Mouse (Mus musculus): ENCODE results near the gene Elk4.

Gene Elk4

GRCm38 (mm10) chr1:132019876-132020275 lies 12.5 kb downstream of the Elk4 start:
- DNase-seq, result no peak

- DNase-seq, result no peak
Measured at GRCm38 (mm10) chr1:132022107-132022506, 14.7 kb downstream of the Elk4 start.

GRCm38 (mm10) chr1:132026925-132027646 lies 19.7 kb downstream of the Elk4 start:
- no peak for DNase-seq

DNA sequence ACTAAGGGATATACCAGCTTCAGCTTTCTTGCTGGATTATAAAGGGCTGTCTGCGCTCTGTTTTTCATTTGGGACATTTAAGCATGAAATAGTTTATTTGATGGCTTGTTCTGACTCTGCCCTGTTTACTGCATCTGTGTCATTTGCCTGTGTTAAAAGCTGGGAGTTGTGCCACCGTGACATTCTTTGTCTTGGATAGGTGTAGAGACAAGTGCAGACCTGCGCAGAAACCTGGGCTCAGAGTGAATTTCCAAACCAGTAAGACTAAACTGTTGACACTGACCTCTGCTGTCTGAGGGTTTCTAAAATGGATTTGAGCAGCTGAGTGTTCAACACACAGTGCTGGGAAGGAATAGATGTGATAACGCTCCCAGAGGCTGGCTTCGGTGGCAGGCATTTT lies 20.6 kb downstream of the Elk4 start:
- no peak for DNase-seq

DNA sequence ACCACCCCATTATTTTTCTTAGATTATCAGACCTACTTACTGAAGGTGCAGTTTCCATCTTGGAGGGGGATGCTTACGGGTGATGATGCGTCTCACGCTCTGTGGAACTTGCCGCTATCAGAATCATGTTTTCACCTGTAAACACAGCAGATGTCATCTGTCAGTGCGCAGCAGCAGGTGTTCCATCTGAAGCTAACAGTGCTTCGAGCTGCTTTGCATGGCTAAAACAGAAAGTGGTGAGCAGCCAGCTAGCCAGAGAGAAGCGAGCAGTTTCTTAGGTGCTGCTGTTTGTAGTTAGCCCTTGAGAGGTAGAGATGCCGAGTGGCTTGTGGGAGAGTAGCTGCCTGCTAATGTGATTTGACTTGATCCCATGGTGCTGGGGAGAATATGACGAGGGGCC lies 21.0 kb downstream of the Elk4 start:
- DNase-seq, result no peak

DNA sequence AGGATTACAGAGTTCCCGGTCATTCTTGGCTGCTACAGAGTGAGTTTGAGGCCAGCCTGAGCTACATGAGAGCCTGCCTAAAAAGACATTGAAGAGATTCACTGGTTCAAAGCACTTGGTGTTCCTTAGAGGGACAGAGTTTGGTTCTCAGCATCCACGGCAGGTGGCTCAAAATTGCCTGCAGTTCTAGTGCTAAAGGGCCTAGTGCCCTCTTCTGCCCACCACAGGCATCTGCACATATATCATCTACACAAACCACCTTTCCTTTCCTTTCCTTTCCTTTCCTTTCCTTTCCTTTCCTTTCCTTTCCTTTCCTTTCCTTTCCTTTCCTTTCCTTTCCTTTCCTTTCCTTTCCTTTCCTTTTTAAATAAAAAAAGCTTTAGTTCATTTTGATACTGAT lies 23.2 kb downstream of the Elk4 start:
- peak; percentile 46 to 52 for DNase-seq

DNA sequence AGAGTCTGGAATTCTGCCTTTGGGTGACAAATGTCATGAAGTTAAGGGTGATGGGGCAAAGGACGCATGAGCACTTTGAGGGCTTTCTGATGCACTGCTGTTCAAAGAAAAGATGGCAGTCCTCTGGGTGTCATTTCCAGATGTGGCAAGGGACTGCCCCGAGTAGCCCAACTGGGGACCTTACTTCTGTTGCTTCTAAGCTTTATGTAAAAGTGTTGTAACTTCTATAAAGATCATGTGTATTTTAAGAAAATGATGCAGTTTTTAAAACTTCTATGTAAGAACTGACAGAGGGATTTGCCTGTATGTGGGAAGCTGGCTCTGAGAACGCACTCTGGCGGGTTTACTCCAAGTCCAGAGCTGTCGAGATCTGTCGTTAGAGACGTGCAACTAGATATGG lies 24.8 kb downstream of the Elk4 start:
- DNase-seq, result no peak

- no peak for DNase-seq
Measured at GRCm38 (mm10) chr1:132037746-132038145, 30.3 kb downstream of the Elk4 start.

DNA sequence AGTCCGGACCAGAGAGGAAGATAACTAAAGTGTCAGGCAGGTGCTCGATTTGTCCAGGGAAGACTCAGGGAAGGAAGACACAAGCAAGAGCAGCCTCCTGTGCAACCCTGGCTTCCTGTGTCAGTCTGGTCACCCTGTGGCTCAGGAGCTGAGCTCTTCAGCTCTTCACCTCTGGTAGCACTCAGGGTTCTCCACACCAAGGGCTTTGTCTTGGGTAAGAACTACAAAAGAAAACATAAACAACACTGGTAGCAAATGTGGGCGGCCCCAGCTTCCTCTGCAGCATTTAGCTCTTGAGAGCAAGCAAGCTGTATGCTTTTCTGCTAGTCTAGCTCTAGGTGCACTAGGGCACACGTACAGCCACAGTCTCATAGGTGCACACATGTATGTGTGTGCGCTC lies 31.3 kb downstream of the Elk4 start:
- DNase-seq, result no peak

GRCm38 (mm10) chr1:132040201-132040621 lies 32.8 kb downstream of the Elk4 start:
- no peak for DNase-seq

DNA sequence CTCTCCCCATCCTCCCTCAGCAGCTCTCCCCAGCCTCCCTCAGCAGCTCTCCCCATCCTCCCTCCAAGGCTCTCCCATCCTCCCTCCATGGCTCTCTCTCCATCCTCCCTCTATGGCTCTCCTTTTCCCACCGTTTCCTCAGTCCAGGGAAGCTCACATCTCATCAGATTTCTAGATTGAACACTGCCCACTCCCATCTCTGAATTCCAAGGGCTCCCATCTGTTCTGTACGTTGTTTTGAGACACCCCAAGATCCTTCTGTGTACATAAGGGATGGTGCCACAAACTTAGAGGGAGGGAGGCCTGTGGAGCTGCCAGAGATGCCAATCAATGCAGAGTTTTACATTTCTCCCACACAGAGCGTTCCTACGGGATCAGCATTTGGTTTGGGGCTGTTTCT lies 36.4 kb downstream of the Elk4 start:
- no peak for DNase-seq

- peak; percentile 76 to 79 for DNase-seq
Measured at GRCm38 (mm10) chr1:132046143-132046735, 38.8 kb downstream of the Elk4 start.

DNA sequence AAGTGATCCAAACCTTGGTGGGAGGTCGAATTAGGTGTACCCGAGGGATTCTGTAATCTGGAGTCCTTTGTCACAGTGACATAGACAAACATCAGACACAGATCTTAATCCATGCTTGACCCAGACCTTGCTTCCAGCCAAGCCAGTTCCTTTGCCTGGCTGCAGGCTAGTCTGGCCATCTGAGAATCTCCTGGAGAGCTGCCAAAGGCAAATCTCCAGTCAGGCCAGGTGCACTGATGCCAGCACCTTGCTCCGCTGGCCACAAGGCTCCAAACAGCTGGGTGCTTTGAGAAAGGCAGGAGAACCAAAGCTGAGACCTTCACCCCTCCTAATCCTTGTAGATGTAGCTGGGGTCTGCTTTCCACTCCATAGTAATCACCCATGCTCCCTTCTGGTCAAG lies 44.3 kb downstream of the Elk4 start:
- DNase-seq, result no peak

DNA sequence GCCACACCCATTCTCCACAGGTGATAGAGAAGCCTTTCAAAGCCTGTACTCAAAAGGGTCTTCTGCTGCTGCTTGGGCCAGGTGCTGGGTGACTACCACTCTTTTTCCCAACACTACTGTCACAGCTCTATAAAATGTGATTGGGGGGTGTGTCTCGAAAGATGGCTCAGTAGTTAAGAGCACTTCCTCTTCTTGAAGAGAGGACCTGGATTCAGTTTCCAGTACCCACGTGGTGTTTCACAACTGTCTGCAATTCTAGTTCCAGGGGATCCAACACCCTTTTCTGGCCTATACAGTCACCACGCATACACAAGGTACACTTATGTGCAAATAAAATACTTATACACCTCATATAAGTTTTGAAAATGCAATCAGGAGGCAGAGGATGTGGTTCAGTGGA lies 47.0 kb downstream of the Elk4 start:
- peak; percentile 26 to 30 for DNase-seq

- DNase-seq, result no peak
Measured at GRCm38 (mm10) chr1:132055054-132055664, 47.8 kb downstream of the Elk4 start.

DNA sequence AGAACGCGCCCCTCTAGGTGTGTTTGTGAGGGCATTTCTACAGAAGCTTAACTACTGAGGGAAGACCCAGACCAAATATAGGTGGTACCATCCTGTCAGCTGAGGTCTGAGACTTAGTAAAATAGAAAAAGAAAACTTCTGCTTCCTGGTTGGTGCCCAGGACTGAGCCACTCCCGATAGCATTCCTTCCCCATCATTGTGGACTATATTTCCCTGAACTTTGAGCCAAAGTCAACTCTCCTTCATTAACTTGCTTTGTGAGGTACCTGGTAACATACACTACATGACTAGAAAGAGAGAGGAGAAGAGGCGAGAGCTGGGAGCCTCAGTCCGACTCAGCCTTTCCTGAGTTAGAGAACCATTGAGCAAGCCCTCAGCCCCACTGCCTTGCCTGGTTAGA lies 51.2 kb downstream of the Elk4 start:
- DNase-seq, result no peak

GRCm38 (mm10) chr1:132060036-132060769 lies 52.8 kb downstream of the Elk4 start:
- no peak for DNase-seq

DNA sequence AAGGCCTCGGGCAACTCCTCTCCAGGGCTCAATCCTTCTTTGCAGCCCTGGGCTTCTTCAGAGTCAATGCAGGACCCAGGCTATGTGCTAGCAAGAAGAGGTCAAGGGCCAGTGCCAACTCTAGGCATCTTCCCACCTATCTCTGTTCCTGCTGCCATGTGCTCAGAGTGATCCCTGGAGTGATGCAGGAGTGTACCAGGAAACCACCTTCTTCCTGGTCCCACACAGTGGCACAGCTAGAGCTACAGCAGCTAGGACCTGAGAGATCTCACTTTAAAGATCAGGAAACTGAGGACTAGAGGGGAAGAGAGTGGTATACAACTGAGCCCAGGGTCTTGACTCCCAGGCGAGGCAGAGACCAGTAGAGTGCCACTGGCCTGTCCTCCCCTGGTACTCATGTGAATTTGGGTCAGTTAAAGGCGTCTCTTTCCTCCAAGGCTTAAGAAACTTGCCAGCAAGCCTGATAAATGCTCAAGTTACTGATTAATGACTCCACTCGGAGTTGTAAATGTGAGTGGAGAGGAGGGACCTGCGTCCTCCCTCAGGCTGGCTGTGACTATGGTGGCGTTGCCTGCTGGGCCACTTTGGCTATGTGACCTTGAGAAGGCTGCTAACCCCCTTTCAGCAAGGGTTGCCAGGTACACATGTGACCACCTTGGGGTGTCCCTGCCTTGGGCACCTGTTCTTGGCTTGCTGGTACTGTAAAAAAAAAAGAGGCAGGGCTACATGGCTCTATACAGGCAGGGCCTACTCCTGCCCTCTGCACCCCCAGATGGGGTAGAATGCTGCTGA lies 54.5 kb downstream of the Elk4 start:
- DNase-seq, result no peak

- no peak for DNase-seq
Measured at GRCm38 (mm10) chr1:132063096-132063495, 55.7 kb downstream of the Elk4 start.

DNA sequence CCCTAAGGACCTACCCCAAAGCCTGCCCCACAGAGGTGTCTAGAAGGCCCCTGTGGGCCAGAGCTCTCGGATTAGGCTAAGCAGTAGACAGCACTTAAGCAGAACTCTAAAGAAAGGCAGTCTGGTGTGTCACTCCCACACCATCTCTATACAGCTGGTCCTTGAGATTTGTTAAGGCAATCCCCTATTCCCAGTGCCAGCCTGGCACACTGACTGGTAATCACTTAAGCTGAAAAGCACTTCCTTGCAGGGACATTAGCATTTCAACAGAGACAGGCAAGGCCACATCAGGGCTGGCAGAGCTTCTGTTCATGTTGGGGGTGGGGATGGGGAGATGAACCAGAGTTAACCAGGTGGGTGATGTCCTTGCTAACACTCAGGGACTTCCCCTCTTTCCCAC lies 57.6 kb downstream of the Elk4 start:
- no peak for DNase-seq

DNA sequence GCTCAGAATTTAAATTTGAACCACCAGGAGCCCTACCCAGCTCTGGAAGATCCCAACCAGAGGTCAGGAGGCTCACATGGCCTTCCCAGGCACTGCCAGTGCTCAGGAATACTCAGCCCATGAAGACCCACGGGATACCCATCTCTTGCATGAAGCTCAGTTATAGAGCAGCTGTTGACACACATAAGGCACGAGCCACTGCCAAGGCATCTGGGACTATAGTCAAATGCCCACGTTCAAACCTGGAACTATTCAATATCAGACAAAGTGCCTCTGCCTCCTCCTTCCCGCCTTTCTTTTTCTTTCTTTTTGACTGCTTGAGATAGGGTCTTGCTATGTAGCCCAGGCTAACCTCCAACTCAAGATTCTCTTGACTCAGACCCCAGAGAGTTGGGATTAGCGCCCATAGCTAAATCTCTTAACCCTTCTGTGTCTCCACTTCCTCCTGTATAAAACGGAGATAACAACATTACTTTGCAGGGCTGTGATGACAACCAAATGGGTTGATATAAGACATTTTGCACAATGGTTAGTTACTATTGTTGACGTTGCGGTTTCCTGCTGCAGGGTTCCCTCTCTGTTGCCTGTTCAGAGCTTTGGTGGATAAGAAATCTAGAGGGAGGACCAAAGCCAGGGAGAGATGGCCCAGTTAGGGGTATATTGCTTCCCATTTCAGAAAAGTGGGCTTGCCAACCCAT lies 58.2 kb downstream of the Elk4 start:
- DNase-seq, result no peak

Measured in B cell, adult 2 months (primary cell).